Mouse (Mus musculus) layer of hippocampus, postnatal 14 days (tissue): ENCODE results near the gene AW549877. TPM values are rescaled to one million over a fixed set of nuclear protein-coding genes. Genes with fewer than 3 reads are reported as not detected.

Source experiments
- DNase-seq, 2 experiments: peaks; one replicate each; pipeline ENCODE4 v3.0.0; 2021 to 2022; ENCODE audit warnings: low spot score in 2 of 2, mixed read lengths in 1 of 2
- total RNA-seq, 2 experiments: library from RNA; stranded (reverse); gene quantifications; 2 replicates each; pipeline ENCODE4 v1.2.3; 2021

The AW549877 gene
- total RNA-seq, 2 experiments from 2014 or later = 41.8 to 43.6 TPM

DNA sequence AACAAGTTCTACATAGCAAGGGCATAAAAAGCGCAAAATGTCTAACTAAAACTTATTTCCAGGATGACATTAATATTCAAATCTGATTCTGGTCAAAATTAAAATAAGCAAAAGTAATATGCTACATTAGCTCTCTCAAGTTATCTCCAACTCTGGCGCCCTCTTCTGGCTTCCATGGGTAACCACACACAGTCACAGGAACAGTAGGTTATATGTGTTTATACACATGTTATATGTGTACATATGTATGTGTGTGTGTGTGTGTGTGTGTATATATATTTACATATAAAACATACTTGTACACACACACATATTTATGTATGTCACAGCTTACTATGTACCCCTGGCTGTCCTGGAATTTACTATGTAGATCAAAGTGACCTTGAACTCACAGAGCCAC, 7.6 kb downstream of the AW549877 start:
- DNase-seq = peak in 1 of 2 experiments; percentile 41

DNA sequence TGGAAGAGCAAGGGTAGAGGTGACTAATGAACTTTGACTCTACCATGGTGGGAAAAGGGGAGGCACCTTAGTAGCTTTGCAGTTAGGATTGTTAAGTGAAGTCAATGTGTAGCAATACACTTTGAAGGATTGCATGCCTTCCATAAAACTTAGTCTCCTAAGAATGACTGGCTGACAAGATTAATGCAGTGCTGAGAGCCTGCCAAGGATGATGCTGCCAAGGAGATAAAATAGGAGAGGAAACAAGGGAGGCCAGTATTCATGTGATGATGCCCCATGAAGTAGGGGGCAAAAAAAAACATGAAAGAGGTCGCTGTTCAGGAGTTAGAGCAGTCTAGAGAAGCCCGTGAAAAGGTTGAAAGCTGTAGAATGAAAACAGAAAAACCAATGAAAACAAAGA, 10.7 kb downstream of the AW549877 start:
- DNase-seq = no peak

DNA sequence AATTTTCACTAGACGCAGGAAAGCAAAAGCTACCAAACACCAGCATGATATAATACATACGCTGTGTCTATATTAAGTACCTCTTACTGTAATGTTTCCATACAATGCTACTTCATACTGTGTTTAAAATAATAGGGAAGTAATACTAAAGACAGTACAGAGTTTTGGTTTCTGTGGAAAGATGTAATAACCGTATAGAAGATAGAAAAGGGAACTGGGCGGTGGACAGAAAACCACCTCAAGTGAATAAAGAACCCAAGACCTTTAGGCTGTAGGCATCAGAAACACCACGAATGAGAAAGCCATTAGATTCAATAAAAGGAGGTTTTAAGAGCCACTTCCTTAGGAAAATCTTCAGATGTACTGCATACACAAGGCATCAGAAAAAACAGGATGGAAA, 12.8 kb downstream of the AW549877 start:
- no peak for DNase-seq

DNA sequence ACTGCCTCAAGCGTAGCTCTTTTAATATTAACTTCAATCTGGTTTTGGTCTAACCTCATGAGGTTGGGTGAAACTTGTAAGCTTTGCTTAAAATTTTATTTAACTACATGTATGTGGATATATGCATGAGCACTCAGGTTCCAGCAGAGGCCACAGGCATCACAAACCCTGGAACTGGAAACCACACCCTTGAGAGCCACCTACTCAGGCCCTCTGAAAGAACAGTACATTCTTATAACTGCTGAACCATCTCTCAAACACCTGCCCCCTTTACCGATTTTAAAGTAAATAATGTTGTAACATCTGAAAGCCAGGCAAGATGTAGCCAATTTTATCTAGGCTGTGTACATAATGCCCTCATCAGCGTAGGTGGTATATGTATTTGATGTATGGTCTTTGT, 15.7 kb downstream of the AW549877 start:
- DNase-seq = no peak

DNA sequence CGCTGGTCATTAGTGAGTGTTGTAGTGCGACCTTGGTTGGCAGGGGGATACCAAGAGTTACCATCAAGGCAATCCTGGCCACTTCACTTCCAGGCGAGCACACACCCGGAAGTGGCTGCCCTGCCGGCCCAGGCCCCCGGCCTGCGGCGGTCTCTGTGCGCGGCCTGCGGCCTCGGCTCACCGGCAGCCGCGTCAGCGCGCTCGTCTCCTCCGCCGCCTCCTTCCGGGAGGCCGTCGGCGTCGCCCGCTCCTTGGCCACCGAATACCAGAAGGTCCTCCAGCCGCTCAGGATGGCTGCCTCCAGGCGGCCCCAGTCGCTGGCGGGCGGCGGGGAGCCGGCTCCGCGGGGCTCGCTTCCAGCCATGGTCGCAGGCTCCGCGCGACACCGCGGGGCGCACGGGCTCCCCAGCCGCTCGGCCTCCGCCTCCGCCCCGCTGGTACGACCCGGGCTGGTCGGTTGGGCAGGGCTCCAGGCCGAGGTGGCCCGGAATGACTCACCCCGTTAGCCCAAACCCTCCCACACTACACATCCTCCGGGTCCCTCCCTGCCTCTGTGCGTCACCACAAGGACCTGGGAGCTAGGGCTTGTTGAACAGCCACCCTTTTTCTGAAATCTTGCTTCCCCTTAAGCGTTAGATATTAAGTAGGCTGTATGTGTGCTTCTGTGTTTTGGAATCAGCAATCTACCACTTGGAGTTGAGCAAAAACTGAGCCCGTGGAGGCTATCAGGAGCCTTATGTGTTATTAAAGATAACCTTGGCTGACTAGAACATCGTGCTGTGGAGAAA, 16.3 kb downstream of the AW549877 start, which contains the start of gene Fbxo4:
Gene Fbxo4 (minus strand): TSS at position 513 of the 788 bp plus-strand sequence.
- peak; percentile 68 to 73 for DNase-seq

DNA sequence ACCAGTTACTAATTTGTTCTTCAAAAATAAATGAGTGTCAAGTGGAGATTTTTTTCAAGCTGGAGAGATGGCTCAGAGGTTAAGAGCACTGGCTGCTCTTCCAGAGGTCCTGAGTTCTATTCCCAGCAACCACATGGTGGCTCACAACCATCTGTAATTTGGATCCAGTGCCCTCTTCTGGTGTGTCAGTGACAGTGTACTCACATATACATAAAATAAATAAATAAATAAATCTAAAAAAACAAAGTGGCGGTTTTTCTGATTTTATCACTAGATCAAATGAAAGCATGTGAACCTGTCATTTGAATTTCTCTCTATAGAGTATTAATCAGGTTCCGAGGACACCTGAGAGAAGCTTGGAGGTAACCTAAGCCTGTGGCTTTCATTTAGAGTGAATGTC, 17.3 kb downstream of the AW549877 start:
- DNase-seq = no peak

DNA sequence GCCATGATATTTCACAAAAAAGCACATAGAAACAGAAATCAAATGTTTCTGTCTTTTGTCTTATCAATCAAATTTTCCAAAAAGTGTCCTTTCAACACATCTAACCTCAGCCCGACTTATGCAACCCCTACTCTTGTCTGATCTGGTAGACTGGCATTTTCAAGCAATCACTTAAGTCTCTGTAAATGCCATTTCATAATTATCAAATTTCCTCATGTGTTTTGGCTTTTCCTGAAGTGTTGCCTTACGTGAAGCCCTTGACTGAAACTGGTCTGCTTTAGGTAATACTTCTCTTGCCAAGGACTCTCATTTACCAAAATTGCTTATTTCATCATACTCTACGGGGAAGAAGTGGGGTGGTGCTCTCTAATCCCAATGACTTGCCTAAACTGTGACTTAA, 22.2 kb downstream of the AW549877 start:
- DNase-seq = no peak

DNA sequence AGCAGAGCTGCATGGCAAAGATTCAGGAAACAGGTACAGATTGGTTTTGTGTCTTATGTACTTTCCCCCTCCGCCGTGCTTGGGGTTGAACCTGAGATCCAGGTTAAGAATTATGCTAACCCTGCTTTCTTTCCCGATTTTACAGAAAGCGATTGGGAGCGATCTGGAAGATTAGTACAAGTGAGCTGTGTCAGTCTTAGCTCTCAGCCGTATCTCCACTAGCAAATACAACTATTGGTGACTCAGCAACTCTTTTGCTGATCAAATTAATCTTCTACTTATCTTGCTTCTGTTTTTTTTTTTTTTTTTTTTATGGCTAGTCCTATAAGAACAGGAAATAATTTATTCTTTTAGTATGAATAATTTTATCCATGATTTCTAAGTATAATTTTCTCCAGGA, 25.4 kb downstream of the AW549877 start:
- no peak for DNase-seq

DNA sequence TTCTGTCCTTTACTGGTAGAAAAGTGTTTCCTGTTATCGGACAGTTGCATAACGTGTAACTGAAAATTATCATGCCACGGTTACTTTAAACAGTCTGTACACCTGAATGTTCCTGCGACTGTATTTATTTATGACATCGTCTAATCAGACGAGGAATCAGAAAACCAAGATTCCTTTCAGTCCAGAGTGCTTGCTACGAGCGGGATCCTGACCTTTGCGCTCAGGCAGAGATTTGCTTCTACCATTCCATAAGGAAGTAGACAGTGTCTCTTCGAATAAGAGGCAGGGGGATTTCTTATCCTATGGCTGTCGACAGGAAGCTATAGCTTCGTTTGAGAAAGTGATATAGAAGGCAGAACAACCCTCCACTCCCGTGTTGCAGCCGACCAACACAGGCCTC, 25.8 kb downstream of the AW549877 start:
- DNase-seq = no peak

DNA sequence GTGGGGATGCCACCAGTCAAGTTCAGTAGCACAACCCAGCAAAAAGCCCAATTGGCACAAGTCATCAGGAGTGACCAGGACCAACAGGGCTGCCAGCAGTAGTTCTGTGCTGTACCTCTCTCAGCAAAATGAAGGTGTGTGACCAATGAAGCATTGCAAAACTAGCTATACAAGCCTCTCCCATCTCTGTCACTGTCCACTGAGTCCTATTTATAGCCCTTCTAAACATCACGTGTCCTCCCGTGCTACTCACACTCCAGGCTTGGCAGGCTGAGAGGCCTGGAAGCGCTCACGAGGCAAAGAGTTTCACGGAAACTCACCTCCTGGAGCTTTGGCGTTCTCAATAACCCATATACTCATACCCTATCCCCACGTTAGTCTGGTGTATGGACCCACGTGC, 33.3 kb downstream of the AW549877 start:
- DNase-seq = no peak

DNA sequence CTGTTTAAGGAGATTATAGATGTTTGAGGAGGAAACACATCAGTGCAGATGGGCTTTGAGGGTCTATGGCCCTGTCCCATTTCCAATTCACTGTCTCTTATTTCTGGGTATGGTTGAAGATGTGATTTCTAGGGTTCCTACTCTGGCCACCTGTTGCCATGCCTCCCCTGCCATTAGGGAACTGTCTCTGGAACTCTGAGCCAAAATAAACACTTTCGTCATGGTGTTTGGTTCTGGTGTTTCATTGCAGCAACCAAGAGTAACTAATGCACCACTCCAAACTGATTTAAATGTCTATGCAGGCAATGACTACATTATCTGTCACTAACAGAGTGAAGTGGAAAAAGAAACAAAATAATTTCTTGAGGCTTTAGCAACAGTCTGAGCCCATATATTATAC, 35.5 kb downstream of the AW549877 start:
- no peak for DNase-seq

DNA sequence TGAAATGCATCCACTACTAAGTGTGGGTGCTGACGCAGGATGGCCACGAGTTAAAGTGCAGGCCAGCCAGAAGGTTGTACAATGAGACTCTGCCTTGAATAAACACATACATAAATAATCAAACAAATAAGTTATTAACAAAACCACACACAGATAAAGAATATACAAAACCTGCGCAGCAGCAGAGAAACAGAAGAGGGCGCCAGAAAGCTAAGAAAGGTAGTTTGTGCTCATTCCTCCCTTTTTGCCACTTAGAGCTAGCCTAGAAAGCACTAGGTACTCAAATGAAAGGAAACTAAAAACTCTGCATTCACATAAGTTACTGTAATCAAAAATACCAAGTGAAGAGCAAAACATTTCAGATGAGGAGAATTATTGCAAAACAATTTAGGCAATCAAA, 37.6 kb downstream of the AW549877 start:
- DNase-seq = peak in 1 of 2 experiments; percentile 51

DNA sequence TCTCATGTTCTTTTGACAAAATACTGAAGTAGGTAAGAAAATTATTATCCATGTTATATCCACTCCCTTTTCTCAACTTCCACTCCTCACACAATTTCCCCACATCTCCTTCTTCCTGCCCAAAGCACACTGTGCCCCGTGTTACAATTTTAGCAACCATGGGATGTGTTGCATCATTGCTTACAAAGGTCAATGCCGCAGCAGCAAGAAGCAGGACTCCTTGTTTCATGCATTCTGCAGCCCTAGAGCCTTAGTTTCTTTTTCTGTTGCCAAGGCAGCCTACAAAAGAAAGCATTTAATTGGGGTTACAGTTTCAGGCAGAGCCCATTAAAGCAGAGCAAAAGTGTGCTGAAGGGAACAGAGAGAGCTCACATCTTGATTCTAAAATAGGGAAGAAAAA, 40.6 kb downstream of the AW549877 start:
- DNase-seq = no peak

DNA sequence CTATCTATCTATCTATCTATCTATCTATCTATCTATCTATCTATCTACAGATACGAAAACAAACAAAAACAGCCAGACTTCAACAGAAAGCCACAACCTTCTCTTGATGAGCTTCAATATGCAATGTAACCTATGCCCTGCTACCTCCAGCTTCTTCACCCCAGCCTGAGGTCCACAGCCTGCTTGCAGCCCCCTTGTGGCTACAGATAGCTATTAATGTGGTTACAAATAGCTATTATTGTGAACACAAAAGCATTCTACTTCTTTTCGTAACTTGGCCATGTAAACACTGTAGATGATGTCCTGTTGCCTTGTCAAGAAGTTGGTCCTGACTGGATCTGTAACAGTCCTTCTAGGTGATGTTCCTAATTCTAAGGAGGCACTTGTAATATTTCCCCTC, 57.4 kb downstream of the AW549877 start:
- DNase-seq = no peak

DNA sequence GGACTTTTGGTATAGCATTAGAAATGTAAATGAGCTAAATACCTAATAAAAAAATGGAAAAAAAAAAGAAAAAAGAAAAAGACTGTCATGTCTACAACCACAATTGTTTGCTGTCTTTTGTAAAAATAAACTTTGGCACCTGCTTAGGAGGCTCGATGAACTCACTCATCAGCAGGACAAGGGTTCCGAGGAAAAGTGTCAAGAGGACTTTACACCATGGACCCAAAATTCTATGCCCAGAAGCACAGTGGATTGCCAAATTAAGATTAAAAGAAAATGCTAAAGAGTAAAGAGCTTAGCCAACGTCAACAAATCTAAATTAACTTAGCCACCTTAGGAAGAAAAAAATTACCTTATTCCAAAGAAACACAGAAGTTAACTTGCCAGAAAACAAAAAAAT, 59.5 kb downstream of the AW549877 start:
- no peak for DNase-seq

DNA sequence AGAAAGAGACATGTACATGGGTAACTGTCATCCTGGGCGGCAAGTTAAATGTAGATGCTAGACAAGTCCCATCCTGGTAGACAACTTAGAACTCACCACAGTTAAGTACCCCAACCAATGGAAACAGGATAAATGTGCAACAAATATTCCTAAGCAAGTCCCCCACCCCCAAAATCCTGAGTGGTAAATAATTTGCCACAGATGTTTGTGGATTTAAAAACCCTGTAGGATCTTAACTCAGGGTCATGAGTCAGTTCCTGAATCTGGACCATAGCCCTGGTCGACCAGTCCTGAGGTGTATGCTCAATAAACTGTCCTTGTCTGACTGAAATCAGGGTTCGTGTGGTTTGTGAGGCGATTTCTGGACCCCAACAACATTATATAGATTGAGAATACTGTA, 62.1 kb downstream of the AW549877 start:
- DNase-seq = no peak

Other genes with a start within 250 kb of the AW549877 start
- 1 to 10 TPM; 8.0 to 8.2 TPM for gene Fbxo4, start 16.2 kb downstream of the AW549877 start, total RNA-seq
- 100 to 1,000 TPM; 490 to 507 TPM for gene Oxct1, start 30.6 kb upstream of the AW549877 start, total RNA-seq